Mouse (Mus musculus): ENCODE results near the gene Pkp2.

Gene Pkp2

DNA sequence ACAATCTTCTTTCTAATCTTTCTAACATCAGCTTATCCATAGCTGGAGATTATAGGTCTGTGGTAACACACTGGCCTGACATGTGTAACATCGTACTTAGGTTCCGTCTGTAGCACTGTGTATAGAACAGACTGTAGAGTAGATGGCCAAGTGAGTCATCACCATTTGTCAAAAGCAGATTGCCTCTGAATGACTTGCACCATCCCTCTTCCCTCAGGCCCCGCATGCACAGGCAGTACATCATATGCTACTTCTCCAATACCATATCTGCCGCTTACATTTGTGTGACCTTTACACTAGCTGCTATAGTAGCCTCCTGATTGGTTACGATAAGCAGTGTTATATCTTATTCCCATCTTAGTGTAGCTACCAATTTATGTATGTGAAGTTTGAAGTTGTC is 47.8 kb downstream of the Pkp2 start:
- DNase-seq (ENCODE audit: low read depth, low spot score): no peak

DNA sequence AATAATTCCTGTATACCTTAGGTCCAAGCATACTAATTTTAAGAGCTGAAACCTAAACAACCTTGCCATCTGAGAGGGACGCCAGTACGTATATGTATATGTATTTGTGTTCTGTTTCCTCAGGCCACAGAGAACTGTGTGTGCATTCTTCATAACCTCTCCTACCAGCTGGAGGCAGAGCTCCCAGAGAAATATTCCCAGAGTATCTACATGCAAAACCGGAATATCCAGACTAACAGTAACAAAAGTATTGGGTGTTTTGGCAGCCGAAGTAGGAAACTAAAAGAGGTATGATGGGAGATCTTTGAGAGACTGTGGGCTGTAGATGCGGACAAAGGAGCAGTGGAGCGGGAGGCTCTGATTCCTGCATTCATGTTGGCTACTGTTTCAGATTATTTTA is 48.4 kb downstream of the Pkp2 start:
- no peak for DNase-seq (ENCODE audit: low read depth, low spot score)

DNA sequence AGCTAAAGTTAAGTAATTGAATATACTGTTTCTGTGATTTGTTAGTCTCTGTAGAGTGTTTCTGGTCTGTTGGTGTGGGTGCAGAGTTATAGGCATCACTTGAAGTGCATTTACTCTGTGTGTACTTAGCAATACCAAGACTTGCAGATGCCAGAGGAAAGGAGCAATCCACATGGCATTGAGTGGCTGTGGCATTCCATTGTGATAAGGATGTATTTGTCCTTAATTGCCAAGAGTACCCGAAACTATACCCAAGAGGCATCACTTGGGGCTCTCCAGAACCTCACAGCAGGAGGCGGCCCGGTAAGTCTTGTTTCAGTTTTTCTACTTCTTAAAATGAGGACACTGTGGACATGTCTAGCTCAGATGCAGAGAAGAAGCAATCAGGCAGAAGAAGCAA is 49.3 kb downstream of the Pkp2 start:
- DNase-seq (ENCODE audit: low read depth, low spot score): no peak

DNA sequence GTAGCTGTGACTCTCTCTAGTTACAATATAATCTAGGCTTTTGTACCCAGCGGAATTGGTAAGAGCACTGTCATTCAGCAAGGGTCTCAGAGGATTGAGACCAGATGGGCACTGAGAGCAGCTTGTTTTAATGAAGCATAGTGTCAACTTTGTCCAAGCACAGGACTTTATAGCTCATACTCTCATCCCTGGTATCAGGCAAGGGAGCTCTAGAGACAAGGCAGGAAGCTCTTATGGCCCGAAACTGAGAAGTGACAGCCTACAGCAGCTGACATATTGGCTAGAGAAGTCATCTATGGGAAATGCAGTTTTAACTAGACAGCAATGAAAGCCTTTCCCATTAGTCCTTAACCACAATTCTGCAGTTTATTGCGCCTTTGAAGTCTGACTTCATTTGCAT is 59.9 kb downstream of the Pkp2 start:
- no peak for DNase-seq (ENCODE audit: low read depth, low spot score)

GRCm38 (mm10) chr16:16273752-16274151 is 60.6 kb downstream of the Pkp2 start:
- DNase-seq (ENCODE audit: low read depth, low spot score): no peak

GRCm38 (mm10) chr16:16302369-16303137 is 89.4 kb downstream of the Pkp2 start, which contains the start of gene Yars2:
TSS of gene Yars2 (plus strand) at chr16:16302965.
- DNase-seq (ENCODE audit: low read depth, low spot score): peak; percentile 94

DNA sequence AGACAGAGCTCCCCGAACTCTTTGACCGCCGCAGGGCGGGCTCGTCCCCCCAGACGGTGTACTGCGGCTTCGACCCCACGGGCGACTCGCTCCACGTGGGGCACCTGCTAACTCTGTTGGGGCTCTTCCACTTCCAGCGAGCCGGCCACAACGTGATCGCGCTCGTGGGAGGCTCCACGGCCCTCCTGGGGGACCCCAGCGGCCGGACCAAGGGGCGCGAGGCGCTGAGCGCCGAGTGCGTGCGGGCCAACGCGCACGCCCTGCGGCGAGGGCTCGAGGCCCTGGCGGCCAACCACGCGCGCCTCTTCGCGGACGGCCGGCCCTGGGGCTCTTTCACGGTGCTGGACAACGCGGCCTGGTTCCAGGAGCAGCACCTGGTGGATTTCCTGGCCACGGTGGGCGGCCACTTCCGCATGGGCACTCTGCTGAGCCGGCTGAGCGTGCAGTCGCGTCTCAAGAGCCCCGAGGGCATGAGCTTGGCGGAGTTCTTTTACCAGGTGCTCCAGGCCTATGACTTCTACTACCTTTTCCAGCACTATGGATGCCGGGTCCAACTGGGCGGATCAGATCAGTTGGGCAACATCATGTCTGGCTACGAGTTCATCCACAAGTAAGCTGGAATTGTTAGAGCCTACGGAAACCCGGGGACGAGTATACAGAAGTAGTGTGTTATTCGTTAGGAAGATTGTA is 90.2 kb downstream of the Pkp2 start:
- DNase-seq (ENCODE audit: low read depth, low spot score): no peak

DNA sequence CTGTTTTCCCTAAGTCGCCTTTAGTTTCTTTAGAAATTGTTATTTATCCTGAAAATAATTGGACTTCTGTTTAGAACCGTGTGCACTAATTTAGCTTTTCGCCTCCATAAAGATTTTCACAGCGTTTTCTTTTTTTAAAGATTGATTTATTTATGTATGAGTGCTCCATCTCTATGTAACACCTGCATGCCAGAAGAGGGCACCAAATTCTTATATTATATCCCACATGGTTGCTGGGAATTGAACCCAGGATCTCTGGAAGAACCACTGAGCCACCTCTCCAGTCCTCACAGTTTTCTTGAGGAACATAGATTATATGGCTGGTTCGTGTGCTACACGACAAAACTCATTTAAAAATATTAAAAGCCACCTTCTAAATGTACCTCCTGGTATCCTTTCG is 90.8 kb downstream of the Pkp2 start:
- no peak for DNase-seq (ENCODE audit: low read depth, low spot score)

- DNase-seq (ENCODE audit: low read depth, low spot score): no peak
Observed at GRCm38 (mm10) chr16:16311319-16311718, 98.2 kb downstream of the Pkp2 start.

Measured in telencephalon, adult 2 months (tissue).